Mouse (Mus musculus): ENCODE measurements at regions not wholly inside any gene's neighbourhood (a gene's known extent, or its start where the extent isn't known, plus 50 kb on each side); places are given as distances from the start of the nearest gene placed in this dataset.

- TF ChIP-seq CTCF (IDR thresholded peaks at IDR 0.05; ENCODE audit: low read depth, low read length) (no peak), EP300 (IDR thresholded peaks at IDR 0.05; ENCODE audit: insufficient read depth, low read depth, low read length) (no peak)
These were observed 117.1 kb upstream of the Serp2 start for GRCm38 (mm10) chr14:76673671-76674331.

All from ES-Bruce4 (cell line).